In genomic region chr8:86351545-86352190, GRCm38 (mm10) we compare ENCODE assay signal across 26 mouse cellular contexts.
DNase-seq lines count a peak whose midpoint lies in the region; ATAC-seq and TF ChIP-seq lines count a peak whose summit lies in the region.
"Had no signal": no experiment of that assay in that cellular context is flagged by ENCODE, and none has a peak within 500 bp of the region (broad histone marks: within the 10 kb centered on the region; RNA-seq: fewer than 3 reads in every experiment).

No protein-coding gene starts in this region.

- H3K27me3 ChIP-seq in C2C12 (ENCODE audit: control insufficient read depth, insufficient read depth, insufficient read length), result no peaks in the 10 kb centered on the region
- H3K27me3 ChIP-seq: embryonic facial prominence, embryonic 13.5 days; embryonic facial prominence, embryonic 15.5 days; forebrain, embryonic 12.5 days; Patski had no signal

- ATAC-seq in frontal cortex, adult (ENCODE audit: low TSS enrichment), result peak; percentile 59
- ATAC-seq: activated CD4-positive, CD25-positive, alpha-beta regulatory T cell, adult 4 months; forebrain, embryonic 14.5 days; forebrain, embryonic 16.5 days; Patski had no signal

- no peaks in the 10 kb centered on the region for H3K79me2 ChIP-seq in C2C12 (ENCODE audit: control insufficient read depth, insufficient read depth)

- no peak for TF ChIP-seq CTCF in C2C12 (IDR thresholded peaks at IDR 0.05; ENCODE audit: control insufficient read depth, insufficient read depth, insufficient read length)

- H3K4me3 ChIP-seq in C2C12 (ENCODE audit: insufficient read depth, poor library complexity, severe bottlenecking), result no peak overlapping the region
- H3K4me3 ChIP-seq: embryonic facial prominence, embryonic 13.5 days; embryonic facial prominence, embryonic 15.5 days; erythroblast, embryonic 14.5 days; forebrain, embryonic 10.5 days; forebrain, embryonic 12.5 days had no signal

- no peaks in the 10 kb centered on the region for H3K79me3 ChIP-seq in C2C12 (ENCODE audit: low read depth)

- DNase-seq in frontal cortex, postnatal 14 days (ENCODE audit: low spot score in 2 of 2), result no peak
- DNase-seq in NIH3T3 (ENCODE audit: low read depth) (peak; percentile 19), MN1 (ENCODE audit: low spot score) (no peak)
- no peak for DNase-seq in adrenal gland, postnatal 4 days (ENCODE audit: low spot score in 2 of 2)
- DNase-seq in cerebellum, postnatal 36 days, result no peak
- DNase-seq: adrenal gland, adult 8-10 months; adrenal gland, postnatal 14 days; adrenal gland, postnatal 36 days; B cell, adult 2 months; cerebellum, adult 11-12 months; cerebellum, adult 2 months; cerebellum, adult 9-10 months; cerebellum, postnatal 10 days; cerebellum, postnatal 25 days; embryo, embryonic 11 days had no signal

- no peaks in the 10 kb centered on the region for H3K36me3 ChIP-seq in C2C12 (ENCODE audit: control insufficient read depth, insufficient read depth)
- H3K36me3 ChIP-seq: embryonic facial prominence, embryonic 13.5 days; embryonic facial prominence, embryonic 15.5 days; forebrain, embryonic 10.5 days; forebrain, embryonic 12.5 days had no signal

- no peak overlapping the region for H3ac ChIP-seq in C2C12 (ENCODE audit: control insufficient read depth, insufficient read length, low read depth)

TF ChIP-seq in C2C12, 6 proteins besides CTCF, POLR2A, EP300 and RAD21:
- TF ChIP-seq FOSL1 (IDR thresholded peaks at IDR 0.05; ENCODE audit: insufficient read depth, low read length, poor library complexity, severe bottlenecking) (peak; percentile 85), CEBPB (IDR thresholded peaks at IDR 0.05; ENCODE audit: low read depth) (no peak), MYOG (IDR thresholded peaks at IDR 0.05; ENCODE audit: control insufficient read depth, extremely low read depth, insufficient read length) (no peak), MYOD1 (IDR thresholded peaks at IDR 0.05; ENCODE audit: control insufficient read depth, insufficient read length, low read depth) (no peak), MAX (IDR thresholded peaks at IDR 0.05) (peak; percentile 41), USF1 (IDR thresholded peaks at IDR 0.05; ENCODE audit: low read depth) (no peak)
